Mouse (Mus musculus) ES-E14 (cell line): ENCODE measurements at regions not wholly inside any gene's neighbourhood (a gene's known extent, or its start where the extent isn't known, plus 50 kb on each side); places are given as distances from the start of the nearest gene placed in this dataset.

Source experiments
- DNase-seq: peaks from one replicate; pipeline ENCODE4 v3.0.0-alpha.2; 2013; ENCODE audit warnings: low read depth, low spot score
- H3K27ac ChIP-seq: 2 replicates; pipeline ENCODE4 v1.5.1; 2012; ENCODE audit warnings: low read depth, mild to moderate bottlenecking, low read length, moderate library complexity, mixed read lengths; ENCODE audit not compliant: poor library complexity, insufficient read depth, severe bottlenecking
- H3K36me3 ChIP-seq: 2 replicates; pipeline ENCODE4 v1.6.1; 2012; ENCODE audit warnings: mild to moderate bottlenecking, low read length, moderate library complexity, mixed read lengths; ENCODE audit not compliant: control insufficient read depth, poor library complexity, insufficient read depth, severe bottlenecking
- H3K4me1 ChIP-seq, 2 experiments: fragments of 150-350 bp in 1 of 2; sonication (generic) in 1 of 2; 2 replicates each; pipeline ENCODE4 v1.6.1; 2012; ENCODE audit warnings: low read length in 2 of 2, mild to moderate bottlenecking in 1 of 2, mixed read lengths in 1 of 2; ENCODE audit not compliant: control insufficient read depth in 2 of 2, insufficient read depth in 2 of 2, poor library complexity in 1 of 2
- H3K4me3 ChIP-seq, 2 experiments: fragments of 150-350 bp in 1 of 2; sonication (generic) in 1 of 2; 2 replicates each; pipeline ENCODE4 v1.5.1; 2012; ENCODE audit warnings: low read length in 2 of 2, low read depth in 1 of 2, mild to moderate bottlenecking in 1 of 2, mixed read lengths in 1 of 2; ENCODE audit not compliant: insufficient read depth in 1 of 2, poor library complexity in 1 of 2, severe bottlenecking in 1 of 2
- H3K9ac ChIP-seq: 2 replicates; pipeline ENCODE4 v1.6.1; 2012; ENCODE audit warnings: low read depth, mild to moderate bottlenecking, low read length, mixed read lengths; ENCODE audit not compliant: poor library complexity, insufficient read depth, severe bottlenecking
- H3K9me3 ChIP-seq: fragments of 150-350 bp; sonication (generic); 2 replicates; pipeline ENCODE4 v1.6.1; 2012; ENCODE audit warnings: low read depth, mild to moderate bottlenecking, low read length; ENCODE audit not compliant: control insufficient read depth, insufficient read depth
- CHD2 ChIP-seq: IDR thresholded peaks from 2 replicates; pipeline ENCODE4 v1.6.1; 2014; ENCODE audit warnings: mild to moderate bottlenecking, low read depth, low read length, inconsistent platforms
- HCFC1 ChIP-seq: IDR thresholded peaks from 2 replicates; pipeline ENCODE4 v1.6.1; 2012; ENCODE audit warnings: low read length, inconsistent platforms, borderline replicate concordance; ENCODE audit not compliant: insufficient read depth
- MAFK ChIP-seq: IDR thresholded peaks from 2 replicates; pipeline ENCODE4 v1.6.1; 2014; ENCODE audit warnings: mild to moderate bottlenecking, low read depth, low read length, inconsistent platforms; ENCODE audit not compliant: insufficient read depth
- ZC3H11A ChIP-seq: IDR thresholded peaks from 2 replicates; pipeline ENCODE4 v1.6.1; 2012; ENCODE audit warnings: low read depth, mild to moderate bottlenecking, inconsistent platforms, low read length, borderline replicate concordance
- ZNF384 ChIP-seq: IDR thresholded peaks from 2 replicates; pipeline ENCODE4 v1.6.1; 2012; ENCODE audit warnings: low read depth, low read length, inconsistent platforms
- in situ Hi-C, 2 experiments: fragments of 600-800 bp; cut with MboI; formaldehyde crosslinking; loops; one replicate each; pipeline ENCODE4 v1.15.1; 2025; ENCODE audit warnings: low sequenced_read_pairs in 2 of 2, inconsistent platforms in 1 of 2; ENCODE audit not compliant: unreplicated experiment in 2 of 2

GRCm38 (mm10) chr19:28160582-28160981 is 149.6 kb upstream of the Rfx3 start:
- Histone ChIP-seq H3K27ac (no peak overlapping the region), H3K36me3 (no peaks in the 10 kb centered on the region), H3K4me3 (no peak overlapping the region), H3K4me1 (no peaks in the 10 kb centered on the region), H3K9ac (no peak overlapping the region), H3K9me3 (no peaks in the 10 kb centered on the region)
- DNase-seq: no peak
- in situ Hi-C loops: loop anchor here (10.0 to 25.0 kb wide), 3 partner anchors 202 to 604 kb away; no protein-coding TSS in a partner anchor
- TF ChIP-seq ZNF384 (no peak), ZC3H11A (peak; percentile 85), HCFC1 (no peak), CHD2 (no peak)

GRCm38 (mm10) chr19:28157196-28157595 is 146.2 kb upstream of the Rfx3 start:
- no peak overlapping the region for H3K4me3 ChIP-seq
- H3K9me3 ChIP-seq: no peaks in the 10 kb centered on the region
- no peaks in the 10 kb centered on the region for H3K36me3 ChIP-seq
- H3K27ac ChIP-seq: no peak overlapping the region
- no peak overlapping the region for H3K9ac ChIP-seq
- in situ Hi-C loops: loop anchor here in 1 of 2 experiments (25.0 kb wide), 1 partner anchor 205 kb away; no protein-coding TSS in a partner anchor
- DNase-seq: no peak
- H3K4me1 ChIP-seq: no peaks in the 10 kb centered on the region
- no peak for TF ChIP-seq HCFC1
- TF ChIP-seq CHD2: no peak
- TF ChIP-seq ZC3H11A: no peak
- no peak for TF ChIP-seq MAFK
- no peak for TF ChIP-seq ZNF384

GRCm38 (mm10) chr19:28137581-28137980 is 126.6 kb upstream of the Rfx3 start:
- Histone ChIP-seq H3K9me3 (no peaks in the 10 kb centered on the region), H3K4me3 (no peak overlapping the region), H3K27ac (no peak overlapping the region), H3K36me3 (no peaks in the 10 kb centered on the region), H3K9ac (no peak overlapping the region), H3K4me1 (peaks cover 0 to 3% of the 10 kb centered on the region in 2 experiments; a peak in 2 of 4 replicates)
- TF ChIP-seq ZNF384 (no peak), CHD2 (no peak), MAFK (no peak), ZC3H11A (no peak), HCFC1 (no peak)
- in situ Hi-C loops: loop anchor here in 1 of 2 experiments (25.0 kb wide), 1 partner anchor 625 kb away; no protein-coding TSS in a partner anchor
- no peak for DNase-seq

- Histone ChIP-seq H3K36me3 (no peaks in the 10 kb centered on the region), H3K4me3 (no peak overlapping the region), H3K9ac (no peak overlapping the region), H3K9me3 (no peaks in the 10 kb centered on the region), H3K27ac (no peak overlapping the region), H3K4me1 (peaks cover 3 to 6% of the 10 kb centered on the region in 2 experiments; a peak in 3 of 4 replicates)
- in situ Hi-C loops: loop anchor here in 1 of 2 experiments (25.0 kb wide), 1 partner anchor 627 kb away; no protein-coding TSS in a partner anchor
- TF ChIP-seq ZNF384 (no peak), CHD2 (no peak), MAFK (no peak), ZC3H11A (no peak), HCFC1 (no peak)
- DNase-seq: peak; percentile 27
These were observed 123.8 kb upstream of the Rfx3 start for GRCm38 (mm10) chr19:28134806-28135205.
